12 mouse cellular contexts compared by ENCODE assay signal in the genomic region with DNA sequence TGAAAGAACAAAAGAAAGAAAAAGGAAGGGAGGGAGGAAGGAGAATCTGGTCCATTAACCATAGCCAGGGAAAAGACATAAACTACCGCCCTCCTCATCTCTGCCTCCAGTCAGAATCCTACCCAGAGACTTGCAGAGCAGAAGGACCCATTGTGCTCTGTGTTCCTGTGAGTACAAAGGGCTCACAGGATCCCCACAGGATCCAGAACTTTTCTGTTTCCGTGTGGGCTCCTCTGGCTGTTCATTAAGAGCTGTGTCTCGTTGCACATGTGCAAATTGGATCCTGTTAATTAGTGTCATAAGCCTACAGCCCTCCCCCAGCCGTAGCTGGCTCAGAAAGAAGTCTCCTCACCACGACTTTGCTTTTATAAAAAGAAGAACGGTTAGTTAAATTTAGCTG. TPM values are rescaled to one million over a fixed set of nuclear protein-coding genes. Genes with fewer than 3 reads are reported as not detected.
DNase-seq lines count a peak whose midpoint lies in the region; ATAC-seq and TF ChIP-seq lines count a peak whose summit lies in the region.
"Had no signal": no experiment of that assay in that cellular context is flagged by ENCODE, and none has a peak within 500 bp of the region (broad histone marks: within the 10 kb centered on the region; RNA-seq: fewer than 3 reads in every experiment).

No protein-coding gene starts in this region.

- H3K4me2 ChIP-seq in midbrain, embryonic 13.5 days (replicated peaks): no peak overlapping the region
- no peak overlapping the region for H3K4me2 ChIP-seq in midbrain, embryonic 11.5 days
- H3K4me2 ChIP-seq in forebrain, postnatal 0 days (ENCODE audit: low read depth): no peak overlapping the region
- H3K4me2 ChIP-seq in kidney, embryonic 16.5 days (replicated peaks; ENCODE audit: low read depth, low read length): no peak overlapping the region
- no peak overlapping the region for H3K4me2 ChIP-seq in stomach, postnatal 0 days (replicated peaks; ENCODE audit: low read depth)
- H3K4me2 ChIP-seq: heart, embryonic 15.5 days had no signal

- no peak overlapping the region for H3K9ac ChIP-seq in midbrain, embryonic 13.5 days (replicated peaks)
- H3K9ac ChIP-seq in midbrain, embryonic 11.5 days (ENCODE audit: low read length): no peak overlapping the region
- no peak overlapping the region for H3K9ac ChIP-seq in forebrain, postnatal 0 days
- no peak overlapping the region for H3K9ac ChIP-seq in kidney, embryonic 16.5 days (replicated peaks; ENCODE audit: low read length)
- no peak overlapping the region for H3K9ac ChIP-seq in stomach, postnatal 0 days (ENCODE audit: low read length)
- H3K9ac ChIP-seq: heart, embryonic 15.5 days had no signal

- TF ChIP-seq CTCF in forebrain, postnatal 0 days (IDR thresholded peaks at IDR 0.05; ENCODE audit: low read depth): no peak
- no peak for TF ChIP-seq CTCF in olfactory bulb, adult 2 months (IDR thresholded peaks at IDR 0.05; ENCODE audit: insufficient read depth, low read depth, low read length)
- TF ChIP-seq CTCF in stomach, postnatal 0 days (IDR thresholded peaks at IDR 0.05; ENCODE audit: low read depth): no peak

- H3K27me3 ChIP-seq in midbrain, embryonic 13.5 days: no peaks in the 10 kb centered on the region
- H3K27me3 ChIP-seq in midbrain, embryonic 11.5 days (ENCODE audit: control insufficient read depth, insufficient read depth, low read length): no peaks in the 10 kb centered on the region
- H3K27me3 ChIP-seq in forebrain, postnatal 0 days (ENCODE audit: insufficient read depth, low read length): no peaks in the 10 kb centered on the region
- H3K27me3 ChIP-seq in kidney, embryonic 16.5 days (ENCODE audit: insufficient read depth, low read length): no peaks in the 10 kb centered on the region
- H3K27me3 ChIP-seq in stomach, postnatal 0 days (ENCODE audit: control insufficient read depth, insufficient read depth, low read length): no peaks in the 10 kb centered on the region
- H3K27me3 ChIP-seq: heart, embryonic 15.5 days had no signal

- no peak overlapping the region for H3K4me3 ChIP-seq in midbrain, embryonic 13.5 days (replicated peaks)
- H3K4me3 ChIP-seq in midbrain, embryonic 11.5 days (ENCODE audit: low read depth, low read length): no peak overlapping the region
- no peak overlapping the region for H3K4me3 ChIP-seq in forebrain, postnatal 0 days (ENCODE audit: low read depth, low read length)
- no peak overlapping the region for H3K4me3 ChIP-seq in kidney, embryonic 16.5 days (ENCODE audit: low read length)
- H3K4me3 ChIP-seq in olfactory bulb, adult 2 months (ENCODE audit: insufficient read depth, low read depth, low read length): no peak overlapping the region
- H3K4me3 ChIP-seq in stomach, postnatal 0 days (ENCODE audit: low read depth, low read length): no peak overlapping the region
- H3K4me3 ChIP-seq: heart, embryonic 15.5 days; megakaryocyte, embryonic 14.5 days had no signal

- DNase-seq in midbrain, embryonic 11.5 days (ENCODE audit: low spot score, missing footprints): no peak
- no peak for DNase-seq in forebrain, postnatal 0 days
- no peak for DNase-seq in spleen, adult 12 weeks (ENCODE audit: low spot score)
- no peak for DNase-seq in stomach, postnatal 0 days (ENCODE audit: low spot score)
- DNase-seq: cerebellum, postnatal 10 days; gastrocnemius, postnatal 36 days had no signal

- H3K4me1 ChIP-seq in midbrain, embryonic 13.5 days (replicated peaks): peaks cover 20% of the 10 kb centered on the region; the same call in 1 of the 2 replicates
- no peaks in the 10 kb centered on the region for H3K4me1 ChIP-seq in midbrain, embryonic 11.5 days (ENCODE audit: control insufficient read depth, insufficient read depth, low read length)
- H3K4me1 ChIP-seq in forebrain, postnatal 0 days (ENCODE audit: insufficient read depth): 0 out of 2 replicates have a peak, but pooled peaks cover 7% of the 10 kb centered on the region
- H3K4me1 ChIP-seq in kidney, embryonic 16.5 days (ENCODE audit: insufficient read depth, low read length): peaks cover 20% of the 10 kb centered on the region; the same call in 1 of the 2 replicates
- H3K4me1 ChIP-seq in olfactory bulb, adult 2 months (ENCODE audit: control insufficient read depth, insufficient read depth, low read length): peaks cover 31% of the 10 kb centered on the region
- no peaks in the 10 kb centered on the region for H3K4me1 ChIP-seq in stomach, postnatal 0 days (replicated peaks; ENCODE audit: control insufficient read depth, insufficient read depth)
- H3K4me1 ChIP-seq: megakaryocyte, embryonic 14.5 days had no signal

- TF ChIP-seq EP300 in stomach, postnatal 0 days (optimal IDR thresholded peaks at IDR 0.05): no peak

- no peak for TF ChIP-seq POLR2A in olfactory bulb, adult 2 months (IDR thresholded peaks at IDR 0.05; ENCODE audit: insufficient read depth, low read depth, low read length)

- peak overlapping the region; percentile 62 for H3K27ac ChIP-seq in midbrain, embryonic 13.5 days
- H3K27ac ChIP-seq in midbrain, embryonic 11.5 days (ENCODE audit: low read depth, low read length): no peak overlapping the region
- 0 out of 2 replicates have a peak overlapping the region, but pooled peaks have one; percentile 22 for H3K27ac ChIP-seq in forebrain, postnatal 0 days (ENCODE audit: low read depth, low read length)
- peak overlapping the region; percentile 5; the same call in 1 of the 2 replicates for H3K27ac ChIP-seq in kidney, embryonic 16.5 days (ENCODE audit: low read length)
- peak overlapping the region; percentile 45; the same call in 1 of the 2 replicates for H3K27ac ChIP-seq in olfactory bulb, adult 2 months (ENCODE audit: insufficient read depth, low read depth, low read length)
- no peak overlapping the region for H3K27ac ChIP-seq in stomach, postnatal 0 days (replicated peaks)
- H3K27ac ChIP-seq: heart, embryonic 15.5 days had no signal

- WGBS in midbrain, embryonic 13.5 days: 54% methylated on average over 6 of the region's 6 CpGs
- 76% methylated on average over 6 of the region's 6 CpGs for WGBS in midbrain, embryonic 11.5 days
- WGBS in forebrain, postnatal 0 days: 10% methylated on average over 6 of the region's 6 CpGs
- WGBS in kidney, embryonic 16.5 days: 47% methylated on average over 6 of the region's 6 CpGs
- WGBS in olfactory bulb, adult 2 months: 9% methylated on average over 6 of the region's 6 CpGs
- WGBS in stomach, postnatal 0 days: 70% methylated on average over 6 of the region's 6 CpGs

- peaks cover 78% of the 10 kb centered on the region for H3K36me3 ChIP-seq in midbrain, embryonic 13.5 days
- peaks cover 22% of the 10 kb centered on the region for H3K36me3 ChIP-seq in midbrain, embryonic 11.5 days (ENCODE audit: control insufficient read depth, insufficient read depth, low read length)
- H3K36me3 ChIP-seq in forebrain, postnatal 0 days (ENCODE audit: insufficient read depth): peaks cover 71% of the 10 kb centered on the region
- peaks cover 50% of the 10 kb centered on the region for H3K36me3 ChIP-seq in kidney, embryonic 16.5 days (ENCODE audit: insufficient read depth, low read length)
- peaks cover 14% of the 10 kb centered on the region for H3K36me3 ChIP-seq in stomach, postnatal 0 days (ENCODE audit: control insufficient read depth, insufficient read depth, low read length)

- ATAC-seq in midbrain, embryonic 13.5 days: no peak
- ATAC-seq in midbrain, embryonic 11.5 days (ENCODE audit: low FRiP score): no peak
- peak; percentile 46; the same call in 1 of the 2 replicates for ATAC-seq in forebrain, postnatal 0 days
- no peak for ATAC-seq in kidney, embryonic 16.5 days (ENCODE audit: low FRiP score, low TSS enrichment)
- ATAC-seq in stomach, postnatal 0 days (ENCODE audit: low FRiP score, low TSS enrichment): no peak

- H3K9me3 ChIP-seq in midbrain, embryonic 13.5 days: no peaks in the 10 kb centered on the region
- H3K9me3 ChIP-seq in midbrain, embryonic 11.5 days (ENCODE audit: control insufficient read depth, low read length): no peaks in the 10 kb centered on the region
- H3K9me3 ChIP-seq in forebrain, postnatal 0 days (ENCODE audit: low read length): no peaks in the 10 kb centered on the region
- H3K9me3 ChIP-seq in kidney, embryonic 16.5 days (ENCODE audit: low read length): peaks cover 3% of the 10 kb centered on the region; the same call in 1 of the 2 replicates
- no peaks in the 10 kb centered on the region for H3K9me3 ChIP-seq in stomach, postnatal 0 days (ENCODE audit: control insufficient read depth, low read length)
- H3K9me3 ChIP-seq: heart, embryonic 15.5 days; megakaryocyte, embryonic 14.5 days had no signal

RNA-seq across cellular contexts. Expression of a gene that starts 41.0 kb away (rescaled TPM):
- polyA plus RNA-seq in midbrain, embryonic 13.5 days (2015; fragmentation: Nextera tagmentation; extraction: Ambion mirVana): not detected in 2 replicates
- not detected in 2 replicates for polyA plus RNA-seq in midbrain, embryonic 11.5 days (2014; fragmentation: Nextera tagmentation; extraction: Ambion mirVana)
- 0.10 and 0.31 TPM in 2 replicates for total RNA-seq in forebrain, postnatal 0 days (2014; rRNA removed)
- polyA plus RNA-seq in forebrain, postnatal 0 days (2015; fragmentation: Nextera tagmentation; extraction: Ambion mirVana): 0.26 and 0.41 TPM in 2 replicates
- 0.17 TPM in 1 of 2 replicates, not detected in the other for polyA plus RNA-seq in kidney, embryonic 16.5 days (2015; fragmentation: Nextera tagmentation; extraction: Ambion mirVana)
- polyA plus RNA-seq in olfactory bulb, adult 2 months (2012; ENCODE audit: insufficient read depth, insufficient read length, low replicate concordance, missing spikeins): not detected in 2 replicates
- polyA plus RNA-seq in stomach, postnatal 0 days (2015; fragmentation: Nextera tagmentation; extraction: Ambion mirVana): 0.05 TPM in 1 of 2 replicates, not detected in the other
- total RNA-seq: gastrocnemius, postnatal 36 days had no signal
- polyA plus RNA-seq: embryonic facial prominence, embryonic 14.5 days had no signal

Comparison
In these comparisons a context has a peak if more than half of its experiments do, and no peak if none do; other contexts are left out.
1. H3K27ac ChIP-seq: peak in midbrain, embryonic 13.5 days (single experiment), forebrain, postnatal 0 days (single experiment), kidney, embryonic 16.5 days (single experiment) and olfactory bulb, adult 2 months (single experiment); none in midbrain, embryonic 11.5 days (single experiment) and stomach, postnatal 0 days (single experiment).